Mouse (Mus musculus): ENCODE results near the gene Inpp5k.

GRCm38 (mm10) chr11:75678747-75679438 lies 48.1 kb downstream of the Inpp5k start, which contains the start of gene Crk:
- TF ChIP-seq MYOD1 (IDR thresholded peaks at IDR 0.05; ENCODE audit: control insufficient read depth in 1 of 3, insufficient read length in 2 of 3, low read depth in 2 of 3) (peak in 1 of 3 experiments; percentile 6), POLR2A (IDR thresholded peaks at IDR 0.05; ENCODE audit: insufficient read length, low read depth) (peak; percentile 93), E2F4 (IDR thresholded peaks at IDR 0.05; ENCODE audit: insufficient read depth) (peak; percentile 4), CEBPB (IDR thresholded peaks at IDR 0.05; ENCODE audit: insufficient read depth, poor library complexity, severe bottlenecking) (no peak), POLR2AphosphoS2 (IDR thresholded peaks at IDR 0.05; ENCODE audit: insufficient read length, low read depth) (peak; percentile 77), USF1 (IDR thresholded peaks at IDR 0.05; ENCODE audit: low read depth) (no peak), MAX (IDR thresholded peaks at IDR 0.05; ENCODE audit: low read depth) (no peak), MYOG (IDR thresholded peaks at IDR 0.05; ENCODE audit: control insufficient read depth in 1 of 3, insufficient read depth in 1 of 3, insufficient read length in 2 of 3, low read depth in 2 of 3) (peak in 1 of 3 experiments; percentile 9), TCF3 (IDR thresholded peaks at IDR 0.05; ENCODE audit: insufficient read length, low read depth) (no peak), SRF (IDR thresholded peaks at IDR 0.05; ENCODE audit: control insufficient read depth, insufficient read length, low read depth) (peak; percentile 43), TCF12 (IDR thresholded peaks at IDR 0.05; ENCODE audit: insufficient read depth, poor library complexity, severe bottlenecking) (no peak)
